Mouse (Mus musculus) erythroblast, embryonic 14.5 days (primary cell): Measurements from ENCODE around the gene Gm21897.

ENCODE experiments used
- GATA1 ChIP-seq: IDR thresholded peaks from 2 replicates; pipeline ENCODE4 v1.6.1; 2012; ENCODE audit warnings: low read length, inconsistent platforms, mixed read lengths
- TAL1 ChIP-seq: IDR thresholded peaks from 3 replicates; pipeline ENCODE4 v1.6.1; 2012; ENCODE audit warnings: low read length, inconsistent platforms, mixed read lengths

GRCm38 (mm10) chr16:15294911-15295659, 22.2 kb upstream of the Gm21897 start:
- TF ChIP-seq TAL1 (no peak), GATA1 (no peak)
